Mouse (Mus musculus): ENCODE data around the gene Tgfa. TPM values are rescaled to one million over a fixed set of nuclear protein-coding genes. Genes with fewer than 3 reads are reported as not detected.

The Tgfa gene
- total and polyA plus RNA-seq, 3 experiments = 7.8 to 9.1 TPM; not detected in 1

DNA sequence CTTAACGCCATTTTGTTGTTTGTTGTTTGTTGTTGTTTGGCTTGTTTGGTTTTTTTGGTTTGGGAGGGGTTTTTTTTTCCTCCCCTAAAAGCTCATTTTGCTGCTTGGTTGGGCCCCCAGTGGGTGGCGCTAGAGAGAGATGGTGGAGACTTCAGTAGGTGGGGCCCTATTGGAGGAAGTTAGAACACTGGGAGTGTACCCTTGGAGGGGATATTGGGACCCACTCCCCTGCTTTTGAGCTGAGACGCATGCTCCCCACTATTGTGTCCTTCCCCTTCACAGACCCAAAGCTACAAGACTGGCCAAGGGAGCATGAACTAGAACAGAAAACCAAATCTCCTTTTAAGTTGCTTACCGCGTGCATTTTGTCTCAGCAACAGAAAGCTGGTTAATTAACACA, 1.1 kb upstream of the Tgfa start:
- peaks cover 0 to 13% of the 10 kb centered on the region in 2 experiments; a peak in 2 of 4 replicates for H3K4me1 ChIP-seq (ENCODE audit: control insufficient read depth in 1 of 2, insufficient read depth in 2 of 2, low read length in 2 of 2)
- DNase-seq (ENCODE audit: low read depth, low spot score) = peak; percentile 90
- H3K79me2 ChIP-seq (ENCODE audit: control insufficient read depth, insufficient read depth, low read length, poor library complexity) = peaks cover 6% of the 10 kb centered on the region; the same call in 1 of the 2 replicates
- TF ChIP-seq CTCF (IDR thresholded peaks at IDR 0.05 in 2 of 3, conservative IDR thresholded peaks at IDR 0.05 in 1 of 3; ENCODE audit: control insufficient read depth in 1 of 3, insufficient read depth in 1 of 3, low read depth in 2 of 3, low read length in 3 of 3, poor library complexity in 1 of 3, severe bottlenecking in 1 of 3) (peak; percentile 74 to 87 (median 87)), MAFK (IDR thresholded peaks at IDR 0.05; ENCODE audit: borderline replicate concordance, low read depth, low read length) (no peak), JUND (IDR thresholded peaks at IDR 0.05; ENCODE audit: low read depth, low read length) (no peak), POLR2A (IDR thresholded peaks at IDR 0.05; ENCODE audit: control insufficient read depth in 1 of 2, insufficient read depth in 1 of 2, low read depth in 1 of 2, low read length in 2 of 2, poor library complexity in 1 of 2) (peak in 1 of 2 experiments; percentile 63; a peak in 2 of 4 replicates), NELFE (IDR thresholded peaks at IDR 0.05; ENCODE audit: low read depth, low read length) (peak; percentile 48; the same call in 1 of the 2 replicates), SMC3 (IDR thresholded peaks at IDR 0.05; ENCODE audit: low read depth, low read length) (peak; percentile 68), RCOR1 (IDR thresholded peaks at IDR 0.05; ENCODE audit: low read depth, low read length) (no peak), ZNF384 (IDR thresholded peaks at IDR 0.05; ENCODE audit: low read depth, low read length) (peak; percentile 86), TCF12 (IDR thresholded peaks at IDR 0.05; ENCODE audit: low read depth, low read length) (no peak), MAZ (IDR thresholded peaks at IDR 0.05; ENCODE audit: low read depth, low read length) (peak; percentile 66; the same call in 1 of the 2 replicates), MEF2A (IDR thresholded peaks at IDR 0.05; ENCODE audit: extremely low read depth, insufficient replicate concordance, low read depth, low read length, poor library complexity, severe bottlenecking) (no peak), SIN3A (IDR thresholded peaks at IDR 0.05; ENCODE audit: low read length) (peak; percentile 45; the same call in 1 of the 2 replicates), GATA1 (IDR thresholded peaks at IDR 0.05; ENCODE audit: low read depth, low read length) (no peak), ZC3H11A (IDR thresholded peaks at IDR 0.05; ENCODE audit: low read depth, low read length) (no peak), RAD21 (IDR thresholded peaks at IDR 0.05; ENCODE audit: low read depth, low read length) (peak; percentile 39), TBP (IDR thresholded peaks at IDR 0.05; ENCODE audit: low read depth, low read length) (peak; percentile 28; the same call in 1 of the 2 replicates), ETS1 (IDR thresholded peaks at IDR 0.05; ENCODE audit: low read depth, low read length) (no peak), MXI1 (IDR thresholded peaks at IDR 0.05; ENCODE audit: low read depth, low read length) (peak; percentile 63), MYC (IDR thresholded peaks at IDR 0.05; ENCODE audit: low read depth, low read length) (0 out of 2 replicates have a peak, but pooled peaks have one; percentile 53), CHD2 (IDR thresholded peaks at IDR 0.05; ENCODE audit: low read length) (no peak; the same call in 1 of the 2 replicates), HCFC1 (IDR thresholded peaks at IDR 0.05; ENCODE audit: low read depth, low read length) (peak; percentile 43; the same call in 1 of the 2 replicates), MAX (IDR thresholded peaks at IDR 0.05; ENCODE audit: low read length) (0 out of 2 replicates have a peak, but pooled peaks have one; percentile 28), USF2 (IDR thresholded peaks at IDR 0.05; ENCODE audit: borderline replicate concordance in 1 of 2, insufficient read depth in 1 of 2, low read depth in 1 of 2, low read length in 2 of 2) (no peak), ZMIZ1 (IDR thresholded peaks at IDR 0.05; ENCODE audit: low read depth, low read length) (no peak), UBTF (IDR thresholded peaks at IDR 0.05; ENCODE audit: borderline replicate concordance, insufficient read depth, low read depth, low read length) (no peak), NRF1 (IDR thresholded peaks at IDR 0.05; ENCODE audit: insufficient read depth, low read depth, low read length, poor library complexity, severe bottlenecking) (peak; percentile 29; the same call in 1 of the 2 replicates), ELF1 (IDR thresholded peaks at IDR 0.05; ENCODE audit: low read depth, low read length) (no peak), BHLHE40 (IDR thresholded peaks at IDR 0.05; ENCODE audit: borderline replicate concordance, low read depth, low read length) (peak; percentile 11; the same call in 1 of the 2 replicates), POLR2AphosphoS2 (IDR thresholded peaks at IDR 0.05; ENCODE audit: low read length) (no peak), USF1 (IDR thresholded peaks at IDR 0.05; ENCODE audit: low read depth, low read length) (no peak)
- H3K9me3 ChIP-seq (replicated peaks; ENCODE audit: insufficient read depth, low read length) = no peaks in the 10 kb centered on the region
- peaks cover 0 to 4% of the 10 kb centered on the region in 2 experiments; a peak in 2 of 4 replicates for H3K36me3 ChIP-seq (ENCODE audit: control insufficient read depth in 1 of 2, insufficient read depth in 2 of 2, low read length in 2 of 2)
- H3K27ac ChIP-seq (ENCODE audit: control insufficient read depth, low read depth, low read length) = peak overlapping the region; percentile 43
- H3K27me3 ChIP-seq (ENCODE audit: control insufficient read depth in 1 of 2, insufficient read depth in 2 of 2, low read length in 2 of 2) = no peaks in the 10 kb centered on the region
- peak overlapping the region; percentile 83 for H3K9ac ChIP-seq (ENCODE audit: control insufficient read depth, low read depth, low read length, poor library complexity, severe bottlenecking)
- H3K4me3 ChIP-seq (ENCODE audit: control insufficient read depth in 1 of 2, insufficient read depth in 1 of 2, low read depth in 2 of 2, low read length in 2 of 2) = peak overlapping the region; percentile 73 to 87

All from MEL (cell line).